Mouse (Mus musculus): ENCODE data around the gene Thtpa. TPM values are rescaled to one million over a fixed set of nuclear protein-coding genes. Genes with fewer than 3 reads are reported as not detected.

The Thtpa gene
- total and polyA plus RNA-seq, 3 experiments: 3.7 to 17.1 (median 16.3) TPM

- Histone ChIP-seq H3K9me3 (replicated peaks) (no peaks in the 10 kb centered on the region), H3K4me3 (ENCODE audit: low read depth, low read length) (peak overlapping the region; percentile 69; the same call in 1 of the 2 replicates), H3K36me3 (replicated peaks) (no peaks in the 10 kb centered on the region), H3K27me3 (ENCODE audit: insufficient read depth, low read length) (peaks cover 15% of the 10 kb centered on the region; the same call in 1 of the 2 replicates), H3K4me1 (ENCODE audit: insufficient read depth, low read depth, low read length) (peaks cover 44% of the 10 kb centered on the region)
- TF ChIP-seq TAL1 (conservative IDR thresholded peaks at IDR 0.05; ENCODE audit: low read depth, low read length) (no peak), POLR2AphosphoS5 (IDR thresholded peaks at IDR 0.05; ENCODE audit: insufficient replicate concordance, low read depth, low read length) (no peak), GATA2 (IDR thresholded peaks at IDR 0.05; ENCODE audit: borderline replicate concordance, low read depth, low read length) (no peak), CTCF (IDR thresholded peaks at IDR 0.05; ENCODE audit: low read depth, low read length) (no peak), GATA1 (IDR thresholded peaks at IDR 0.05; ENCODE audit: borderline replicate concordance, low read length) (no peak)
- no peak for DNase-seq (ENCODE audit: low spot score)
- ATAC-seq (ENCODE audit: extremely low read depth, insufficient number of reproducible peaks, low FRiP score, poor library complexity, severe bottlenecking): no peak
These were observed 30.8 kb upstream of the Thtpa start for GRCm38 (mm10) chr14:55063581-55064381.

- H3K4me3 ChIP-seq (ENCODE audit: low read depth, low read length): no peak overlapping the region
- ATAC-seq (ENCODE audit: extremely low read depth, insufficient number of reproducible peaks, low FRiP score, poor library complexity, severe bottlenecking) (no peak), DNase-seq (ENCODE audit: low spot score) (no peak)
- no peaks in the 10 kb centered on the region for H3K9me3 ChIP-seq (replicated peaks)
- H3K36me3 ChIP-seq (replicated peaks): no peaks in the 10 kb centered on the region
- peaks cover 35% of the 10 kb centered on the region for H3K4me1 ChIP-seq (ENCODE audit: insufficient read depth, low read depth, low read length)
- peaks cover 15% of the 10 kb centered on the region; the same call in 1 of the 2 replicates for H3K27me3 ChIP-seq (ENCODE audit: insufficient read depth, low read length)
- TF ChIP-seq POLR2AphosphoS5 (IDR thresholded peaks at IDR 0.05; ENCODE audit: insufficient replicate concordance, low read depth, low read length) (no peak), CTCF (IDR thresholded peaks at IDR 0.05; ENCODE audit: low read depth, low read length) (no peak), GATA2 (IDR thresholded peaks at IDR 0.05; ENCODE audit: borderline replicate concordance, low read depth, low read length) (no peak), TAL1 (conservative IDR thresholded peaks at IDR 0.05; ENCODE audit: low read depth, low read length) (no peak), GATA1 (IDR thresholded peaks at IDR 0.05; ENCODE audit: borderline replicate concordance, low read length) (no peak)
These were observed 29.9 kb upstream of the Thtpa start for GRCm38 (mm10) chr14:55064481-55065370.

- Histone ChIP-seq H3K27me3 (ENCODE audit: insufficient read depth, low read length) (peaks cover 18% of the 10 kb centered on the region; the same call in 1 of the 2 replicates), H3K4me3 (ENCODE audit: low read depth, low read length) (no peak overlapping the region), H3K4me1 (ENCODE audit: insufficient read depth, low read depth, low read length) (peaks cover 32% of the 10 kb centered on the region), H3K36me3 (replicated peaks) (no peaks in the 10 kb centered on the region), H3K9me3 (replicated peaks) (no peaks in the 10 kb centered on the region)
- no peak for DNase-seq (ENCODE audit: low spot score)
- TF ChIP-seq POLR2AphosphoS5 (IDR thresholded peaks at IDR 0.05; ENCODE audit: insufficient replicate concordance, low read depth, low read length) (no peak), GATA1 (IDR thresholded peaks at IDR 0.05; ENCODE audit: borderline replicate concordance, low read length) (no peak), CTCF (IDR thresholded peaks at IDR 0.05; ENCODE audit: low read depth, low read length) (no peak), TAL1 (conservative IDR thresholded peaks at IDR 0.05; ENCODE audit: low read depth, low read length) (no peak), GATA2 (IDR thresholded peaks at IDR 0.05; ENCODE audit: borderline replicate concordance, low read depth, low read length) (no peak)
- no peak for ATAC-seq (ENCODE audit: extremely low read depth, insufficient number of reproducible peaks, low FRiP score, poor library complexity, severe bottlenecking)
These were observed 29.2 kb upstream of the Thtpa start for GRCm38 (mm10) chr14:55065391-55065790.

- Histone ChIP-seq H3K9me3 (replicated peaks) (no peaks in the 10 kb centered on the region), H3K36me3 (replicated peaks) (no peaks in the 10 kb centered on the region), H3K27me3 (ENCODE audit: insufficient read depth, low read length) (peaks cover 20% of the 10 kb centered on the region; the same call in 1 of the 2 replicates), H3K4me3 (ENCODE audit: low read depth, low read length) (no peak overlapping the region), H3K4me1 (ENCODE audit: insufficient read depth, low read depth, low read length) (peaks cover 29% of the 10 kb centered on the region)
- TF ChIP-seq GATA1 (IDR thresholded peaks at IDR 0.05; ENCODE audit: borderline replicate concordance, low read length): no peak
- DNase-seq (ENCODE audit: low spot score) (no peak), ATAC-seq (ENCODE audit: extremely low read depth, insufficient number of reproducible peaks, low FRiP score, poor library complexity, severe bottlenecking) (no peak)
These were observed 28.5 kb upstream of the Thtpa start for GRCm38 (mm10) chr14:55066042-55066441.

GRCm38 (mm10) chr14:55071756-55072155 is 22.8 kb upstream of the Thtpa start:
- TF ChIP-seq GATA1 (IDR thresholded peaks at IDR 0.05; ENCODE audit: borderline replicate concordance, low read length) (no peak), GATA2 (IDR thresholded peaks at IDR 0.05; ENCODE audit: borderline replicate concordance, low read depth, low read length) (no peak), CTCF (IDR thresholded peaks at IDR 0.05; ENCODE audit: low read depth, low read length) (no peak), POLR2AphosphoS5 (IDR thresholded peaks at IDR 0.05; ENCODE audit: insufficient replicate concordance, low read depth, low read length) (no peak), TAL1 (conservative IDR thresholded peaks at IDR 0.05; ENCODE audit: low read depth, low read length) (no peak)
- DNase-seq (ENCODE audit: low spot score) (no peak), ATAC-seq (ENCODE audit: extremely low read depth, insufficient number of reproducible peaks, low FRiP score, poor library complexity, severe bottlenecking) (no peak)
- H3K4me3 ChIP-seq (ENCODE audit: low read depth, low read length): no peak overlapping the region; the same call in 1 of the 2 replicates
- no peaks in the 10 kb centered on the region for H3K9me3 ChIP-seq (replicated peaks)
- peaks cover 24% of the 10 kb centered on the region for H3K27me3 ChIP-seq (ENCODE audit: insufficient read depth, low read length)
- no peaks in the 10 kb centered on the region for H3K36me3 ChIP-seq (replicated peaks)
- H3K4me1 ChIP-seq (ENCODE audit: insufficient read depth, low read depth, low read length): peaks cover 12% of the 10 kb centered on the region

GRCm38 (mm10) chr14:55074416-55074815 is 20.2 kb upstream of the Thtpa start:
- peaks cover 37% of the 10 kb centered on the region for H3K4me1 ChIP-seq (ENCODE audit: insufficient read depth, low read depth, low read length)
- TF ChIP-seq TAL1 (conservative IDR thresholded peaks at IDR 0.05; ENCODE audit: low read depth, low read length) (no peak), GATA1 (IDR thresholded peaks at IDR 0.05; ENCODE audit: borderline replicate concordance, low read length) (no peak), POLR2AphosphoS5 (IDR thresholded peaks at IDR 0.05; ENCODE audit: insufficient replicate concordance, low read depth, low read length) (no peak), GATA2 (IDR thresholded peaks at IDR 0.05; ENCODE audit: borderline replicate concordance, low read depth, low read length) (no peak), CTCF (IDR thresholded peaks at IDR 0.05; ENCODE audit: low read depth, low read length) (no peak)
- ATAC-seq (ENCODE audit: extremely low read depth, insufficient number of reproducible peaks, low FRiP score, poor library complexity, severe bottlenecking): no peak
- H3K36me3 ChIP-seq (replicated peaks): no peaks in the 10 kb centered on the region
- no peak overlapping the region for H3K4me3 ChIP-seq (ENCODE audit: low read depth, low read length)
- H3K27me3 ChIP-seq (ENCODE audit: insufficient read depth, low read length): peaks cover 44% of the 10 kb centered on the region
- DNase-seq (ENCODE audit: low spot score): no peak
- H3K9me3 ChIP-seq (replicated peaks): no peaks in the 10 kb centered on the region
